Mouse (Mus musculus) mesoderm, embryonic 11.5 days (tissue): ENCODE measurements around the gene Yap1.

Source experiments
- DNase-seq: peaks from one replicate; pipeline ENCODE4 v3.0.0-alpha.2; 2012; ENCODE audit warnings: low read depth, low spot score

Gene Yap1

DNA sequence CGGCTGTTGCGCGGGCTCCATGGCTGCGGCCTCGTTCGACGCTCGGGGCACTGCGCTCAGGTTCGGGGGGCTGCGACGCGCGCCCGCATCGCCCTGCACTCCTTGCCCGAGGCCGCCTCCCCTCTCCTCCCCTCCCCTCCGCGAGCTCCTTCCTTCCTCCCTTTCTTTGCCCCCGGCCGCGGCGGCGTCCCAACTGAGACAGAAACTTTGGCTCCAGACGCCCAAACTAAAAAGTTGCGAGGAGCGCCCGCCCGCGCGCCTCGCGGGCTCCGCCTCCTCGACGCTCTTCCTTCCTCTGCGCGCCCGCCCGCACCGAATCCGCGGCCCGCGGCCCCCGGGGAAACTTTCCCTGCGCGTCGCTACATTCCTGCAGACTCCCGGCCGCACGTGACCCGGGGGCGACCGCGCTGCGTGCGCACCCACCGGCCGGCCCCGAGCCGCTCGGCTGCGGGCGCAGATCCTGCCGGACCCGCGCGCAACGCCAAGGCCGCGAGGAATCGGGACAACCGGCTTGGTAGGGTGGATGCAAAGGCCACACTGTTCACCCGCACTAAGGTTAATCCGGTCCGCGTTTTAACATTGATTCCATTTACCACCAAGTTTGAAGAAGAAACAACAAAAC, at the start of gene Yap1:
Yap1 (minus strand) TSS at position 227 of the 622 bp plus-strand sequence.
- DNase-seq, result peak; percentile 96

DNA sequence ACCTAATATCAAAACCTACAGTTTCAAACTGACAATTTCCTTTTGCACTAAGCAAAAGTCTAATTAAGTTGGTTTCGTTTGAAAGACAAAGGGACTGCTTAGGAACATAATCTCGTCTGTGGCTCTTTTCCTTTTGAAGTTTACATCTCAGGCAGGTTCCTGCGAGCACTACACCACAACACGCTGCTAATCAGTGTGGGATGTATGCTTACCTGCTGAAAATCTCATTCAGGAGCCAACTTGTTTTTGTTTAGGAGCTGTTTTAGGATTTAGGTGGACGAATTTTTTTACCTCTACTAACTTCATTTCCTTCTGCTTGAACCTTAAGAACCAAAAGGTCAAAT, 38.6 kb upstream of the Yap1 start:
- DNase-seq, result no peak

DNA sequence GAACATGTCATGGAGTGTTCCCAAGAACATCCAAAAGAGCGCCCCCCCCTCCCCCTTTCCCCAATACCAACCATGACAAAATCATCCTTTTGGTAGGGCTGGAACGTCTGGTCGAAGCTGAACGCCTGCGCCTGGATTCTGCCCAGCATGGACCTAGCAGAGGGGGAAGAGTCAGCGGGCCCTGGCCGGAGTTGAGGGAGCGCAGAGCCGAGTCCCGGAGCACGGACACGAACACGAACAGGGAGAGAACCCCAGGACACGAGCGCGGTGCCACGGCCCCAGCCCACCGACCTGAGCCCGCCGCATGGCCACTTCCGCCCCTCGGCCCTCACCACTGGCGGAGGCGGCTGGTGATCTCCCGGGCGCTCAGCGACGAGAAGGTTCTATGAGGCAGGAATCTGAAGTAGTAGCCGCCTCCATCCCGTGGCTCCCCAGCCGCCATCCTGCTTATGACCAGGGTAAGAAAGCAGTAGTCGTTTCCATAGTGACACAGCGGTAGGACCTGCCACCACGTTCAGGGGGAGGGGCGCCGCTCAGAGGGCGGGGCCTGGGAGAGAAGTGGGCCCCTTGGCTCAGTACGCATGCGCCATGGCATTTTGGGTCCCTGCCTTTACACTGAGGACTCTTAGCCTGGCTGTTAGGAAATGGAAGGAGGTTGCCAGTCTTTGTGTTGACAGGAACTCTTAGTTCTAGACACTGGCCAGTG, 38.1 kb upstream of the Yap1 start, which contains the start of gene Cfap300:
Cfap300 (minus strand) TSS at position 486 of the 706 bp plus-strand sequence.
- peak; percentile 97 for DNase-seq

DNA sequence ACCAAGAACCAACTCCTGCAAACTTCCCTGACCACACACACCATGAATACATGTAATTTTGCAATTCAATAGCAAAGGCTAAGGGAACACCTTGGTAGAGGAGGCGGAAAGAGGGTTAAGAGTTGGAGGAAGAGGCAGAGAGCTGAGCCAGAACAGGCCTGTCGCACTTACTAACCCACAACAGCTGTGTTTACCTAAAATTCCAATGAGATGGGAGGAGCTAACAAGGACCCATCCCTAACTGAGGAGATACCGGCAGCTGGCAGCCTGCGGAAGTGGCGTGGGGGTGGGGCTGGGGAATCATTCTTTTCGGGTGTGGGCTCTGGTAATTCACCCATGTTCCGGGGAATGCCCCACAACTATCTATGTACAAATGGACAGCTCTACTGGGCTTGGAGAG, 31.1 kb upstream of the Yap1 start:
- DNase-seq, result peak; percentile 26

DNA sequence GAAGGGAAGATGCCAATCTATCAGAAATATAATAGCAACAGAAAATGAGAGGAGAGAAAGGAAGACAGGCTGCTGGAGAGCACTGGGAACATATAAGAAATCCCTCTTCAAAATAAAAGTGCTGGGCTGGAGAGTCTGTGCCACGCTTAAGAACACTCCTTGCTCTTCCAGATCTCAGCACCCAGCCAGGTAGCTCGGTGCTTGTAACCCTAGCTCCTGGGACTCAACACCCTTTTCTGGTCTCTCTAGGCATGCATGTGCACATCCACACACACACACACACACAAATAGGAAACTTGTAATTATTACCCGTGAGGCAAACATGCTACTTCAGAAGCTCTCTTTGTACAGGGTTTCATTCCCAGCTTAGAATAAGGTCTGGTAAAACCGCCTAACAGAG, 30.7 kb upstream of the Yap1 start:
- DNase-seq, result no peak

DNA sequence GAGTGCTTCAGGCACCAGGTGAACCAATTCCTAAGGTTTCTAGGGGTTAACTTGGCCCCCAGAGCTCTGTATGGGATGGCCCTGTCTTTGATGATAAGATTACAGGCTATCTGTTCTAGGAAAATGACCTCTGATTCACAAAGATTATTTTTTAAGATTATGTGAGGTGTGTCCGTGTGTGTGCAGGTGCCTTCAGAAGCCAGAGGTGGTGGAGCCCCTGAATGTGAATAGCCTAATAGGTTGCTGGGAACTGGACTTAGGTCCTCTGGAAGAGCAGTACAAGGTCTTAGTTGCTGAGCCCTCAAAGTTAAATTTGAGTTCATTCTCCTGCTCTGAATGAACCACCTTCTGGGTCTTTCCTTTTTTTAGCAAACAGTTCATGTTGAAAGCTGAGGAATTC, 29.7 kb upstream of the Yap1 start:
- DNase-seq, result no peak

DNA sequence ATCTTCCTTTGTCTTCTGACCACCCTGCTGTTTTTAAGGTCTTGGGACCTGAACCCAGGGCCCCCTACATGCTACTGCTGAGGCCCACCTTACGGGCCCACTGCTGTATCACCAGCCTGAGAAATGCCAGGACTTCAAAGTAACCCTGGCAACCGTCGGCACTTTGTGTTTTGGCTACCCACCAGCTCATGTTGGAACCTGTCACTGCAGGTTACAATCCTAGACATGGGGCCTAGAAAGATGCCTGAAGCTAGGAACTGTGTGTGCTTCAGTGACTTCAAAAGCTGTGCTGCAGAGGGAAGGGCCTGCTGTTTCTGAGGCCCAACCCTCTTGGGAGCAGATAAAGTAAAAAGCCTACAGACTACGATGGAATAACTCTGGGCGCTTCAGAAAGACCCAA, 28.5 kb upstream of the Yap1 start:
- DNase-seq, result peak; percentile 12

DNA sequence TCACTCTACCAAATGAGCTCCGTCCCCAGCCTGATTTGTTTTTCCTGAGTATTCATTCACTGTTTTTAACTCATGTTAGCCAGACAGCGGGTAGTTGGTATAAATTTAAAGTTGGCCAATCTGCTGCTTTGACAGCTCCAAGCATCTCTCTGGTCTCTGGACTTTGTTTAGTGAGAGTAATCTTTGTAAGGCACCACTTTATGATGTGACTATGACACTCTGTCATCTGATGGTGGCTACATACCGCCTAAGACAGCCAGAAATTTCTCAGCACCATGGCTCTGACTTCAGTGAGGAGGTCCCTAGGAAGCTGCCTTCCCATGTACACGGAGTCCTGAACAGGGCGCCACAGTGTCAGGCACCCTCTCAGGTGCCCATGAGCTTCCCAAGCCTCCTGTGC, 14.2 kb upstream of the Yap1 start:
- no peak for DNase-seq

DNA sequence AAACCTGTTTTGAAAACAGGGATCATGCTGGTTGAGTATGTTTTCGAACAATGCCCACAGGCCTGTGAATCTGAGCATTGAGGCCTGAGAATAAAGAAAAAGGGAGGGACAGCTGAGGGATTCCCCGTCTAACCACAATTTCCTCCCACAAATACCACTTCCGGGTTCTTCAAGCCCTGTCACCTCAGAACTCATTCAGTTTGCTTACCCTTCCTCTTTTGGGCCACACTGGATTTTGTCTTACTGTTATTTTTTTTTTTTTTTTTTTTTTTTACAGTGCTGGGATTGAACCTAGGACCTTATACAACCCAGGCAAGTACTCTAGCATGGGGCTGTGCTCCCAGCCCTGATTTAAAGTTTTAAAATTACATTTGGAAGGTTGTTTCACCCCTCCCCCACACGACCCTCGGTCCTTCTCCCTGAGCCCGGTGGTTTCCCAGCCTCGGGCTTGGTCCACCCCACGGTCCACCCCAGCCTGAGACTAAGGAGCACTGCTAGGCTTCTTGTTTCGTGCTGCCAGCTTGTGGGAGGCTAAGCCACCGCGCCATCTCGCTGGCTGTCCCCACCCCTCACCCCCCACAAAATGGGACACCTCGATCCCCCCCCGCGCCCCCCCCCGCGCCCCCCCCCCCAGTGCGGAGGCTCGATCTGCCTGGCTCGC, 13.0 kb upstream of the Yap1 start:
- DNase-seq, result no peak

DNA sequence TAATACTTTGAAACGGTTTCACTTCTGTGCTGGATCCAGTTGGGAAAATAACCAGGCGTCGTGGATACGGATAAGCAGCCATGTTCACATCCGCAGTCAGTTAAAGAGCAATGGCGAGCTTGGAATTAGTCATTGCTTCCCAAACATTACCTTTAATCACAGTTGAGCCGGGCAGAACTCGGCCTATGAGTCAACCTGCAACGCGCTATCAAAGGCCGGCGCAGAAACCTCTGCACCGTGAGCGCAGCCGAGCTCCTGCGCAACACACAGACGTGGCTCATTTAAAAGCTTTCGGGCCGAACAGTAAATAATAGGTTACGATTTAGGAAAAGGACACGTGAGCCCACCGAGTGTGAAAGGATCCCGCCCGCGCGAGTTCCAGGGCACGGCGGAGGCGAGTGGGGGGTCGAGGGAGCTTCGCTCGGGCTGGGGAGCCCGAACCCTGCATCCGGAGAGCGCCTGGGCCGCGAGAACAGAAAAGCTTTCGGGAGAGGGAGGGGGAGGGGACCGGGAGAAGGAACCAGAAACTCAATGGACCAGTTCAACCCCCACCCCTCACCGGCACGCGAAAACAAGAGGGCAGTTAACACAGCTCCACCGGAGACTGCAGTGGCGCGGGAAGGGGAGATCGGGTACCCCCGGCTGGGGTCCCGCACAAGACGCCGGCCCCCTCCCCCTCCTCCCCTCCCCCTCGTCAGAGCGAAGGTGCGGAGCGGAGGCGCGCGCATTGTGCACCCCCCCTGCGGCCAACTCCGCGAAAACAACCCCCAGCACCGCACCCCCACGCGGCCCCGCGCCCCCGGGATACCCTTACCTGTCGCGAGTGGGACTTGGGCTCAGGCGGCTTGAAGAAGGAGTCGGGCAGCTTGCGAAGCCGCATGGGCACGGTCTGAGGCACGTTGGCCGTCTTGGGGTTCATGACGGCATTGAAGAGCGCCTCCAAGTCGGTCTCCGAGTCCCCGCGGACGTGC, 810 bp downstream of the Yap1 start:
- DNase-seq, result peak; percentile 73

DNA sequence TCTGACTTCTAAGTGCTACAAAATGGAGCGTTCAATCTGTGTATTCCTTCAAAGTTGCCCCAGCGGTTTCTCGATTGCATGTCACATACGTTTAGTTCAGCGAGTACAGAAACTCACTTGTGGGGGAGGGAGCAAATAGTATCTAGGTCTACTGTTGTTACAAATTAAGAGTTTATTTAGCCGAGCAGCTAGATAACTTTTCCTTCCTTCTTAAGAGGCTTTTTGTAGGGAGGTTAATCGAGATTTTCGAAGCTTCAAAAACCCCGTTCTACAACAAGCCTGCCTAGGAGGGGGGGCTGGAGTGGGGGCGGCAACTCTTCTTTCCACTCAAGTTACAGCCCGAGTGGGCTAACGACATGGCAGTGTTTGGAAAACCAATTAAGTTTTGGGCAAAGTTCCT, 1.6 kb downstream of the Yap1 start:
- no peak for DNase-seq

DNA sequence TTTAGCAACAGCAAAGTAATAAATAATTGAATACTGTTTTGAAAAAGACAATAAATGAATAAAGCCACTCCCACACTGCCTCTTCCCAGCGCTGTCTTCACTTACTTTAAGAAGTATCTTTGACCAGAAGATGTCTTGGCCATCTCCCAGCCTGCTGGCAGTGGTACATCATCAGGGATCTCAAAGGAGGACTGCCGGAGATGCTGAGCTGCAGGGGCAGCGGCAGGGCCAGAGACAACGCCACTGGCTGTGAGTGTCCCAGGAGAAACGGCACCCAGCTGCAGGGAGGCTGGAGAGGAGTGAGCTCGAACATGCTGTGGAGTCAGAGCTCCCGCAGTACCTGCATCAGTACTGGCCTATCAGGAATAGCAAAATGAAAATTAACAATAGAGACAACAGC, 3.0 kb downstream of the Yap1 start:
- DNase-seq, result no peak

DNA sequence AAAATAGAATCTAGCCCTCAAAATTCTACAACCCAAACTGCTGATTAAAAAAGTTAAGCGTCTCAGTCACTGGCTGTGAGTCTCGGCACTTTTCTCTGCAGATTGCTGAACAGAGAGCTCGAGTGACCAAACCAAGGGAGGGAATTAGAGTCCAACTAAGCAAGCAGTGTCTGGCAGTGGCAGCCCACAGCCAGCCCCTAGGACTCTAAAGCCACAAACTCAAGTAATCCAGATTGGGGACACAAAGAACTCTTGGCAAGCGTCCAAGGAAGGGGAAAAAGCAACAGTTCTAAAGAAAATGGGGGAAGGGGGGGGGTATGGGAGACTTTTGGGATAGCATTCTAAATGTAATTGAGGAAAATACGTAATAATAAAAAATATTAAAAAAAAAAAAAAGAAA, 10.1 kb downstream of the Yap1 start:
- no peak for DNase-seq

DNA sequence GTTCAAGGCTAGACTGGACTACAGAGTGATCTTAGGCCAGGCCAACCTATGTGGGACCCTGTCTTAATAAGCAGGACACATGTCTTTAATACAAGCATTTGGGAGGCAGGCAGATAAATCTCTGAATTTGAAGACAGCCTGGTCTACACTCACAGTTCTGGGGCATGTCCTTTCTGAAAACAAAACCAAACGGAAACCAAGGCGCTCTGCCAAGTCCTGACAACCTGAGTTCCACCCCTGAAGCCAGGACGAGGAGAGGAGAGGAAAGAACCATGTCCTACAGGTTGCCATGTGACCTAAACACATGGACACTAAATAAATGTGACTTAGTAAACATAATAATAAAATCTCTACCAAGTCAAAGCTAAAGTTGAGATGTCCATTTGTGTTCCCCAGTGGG, 11.7 kb downstream of the Yap1 start:
- no peak for DNase-seq

DNA sequence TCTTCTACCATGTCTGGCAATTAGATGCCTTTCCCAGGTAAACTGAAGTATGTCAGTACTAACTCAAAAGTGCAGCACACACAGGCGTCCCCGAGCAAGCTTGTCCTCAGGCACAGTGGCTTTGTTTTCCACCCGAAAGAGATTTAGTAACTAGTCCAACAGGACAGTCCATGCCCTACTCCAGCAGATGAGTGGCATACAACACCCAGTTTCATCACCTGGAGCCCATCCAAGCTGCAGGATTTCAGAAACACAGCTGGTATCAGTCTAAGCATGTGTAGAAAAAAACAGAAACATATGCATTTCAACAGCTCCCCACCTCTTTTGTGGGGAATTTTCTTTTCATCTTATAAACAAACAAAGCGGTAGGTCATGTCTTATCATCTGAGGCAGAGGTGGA, 13.5 kb downstream of the Yap1 start:
- no peak for DNase-seq

DNA sequence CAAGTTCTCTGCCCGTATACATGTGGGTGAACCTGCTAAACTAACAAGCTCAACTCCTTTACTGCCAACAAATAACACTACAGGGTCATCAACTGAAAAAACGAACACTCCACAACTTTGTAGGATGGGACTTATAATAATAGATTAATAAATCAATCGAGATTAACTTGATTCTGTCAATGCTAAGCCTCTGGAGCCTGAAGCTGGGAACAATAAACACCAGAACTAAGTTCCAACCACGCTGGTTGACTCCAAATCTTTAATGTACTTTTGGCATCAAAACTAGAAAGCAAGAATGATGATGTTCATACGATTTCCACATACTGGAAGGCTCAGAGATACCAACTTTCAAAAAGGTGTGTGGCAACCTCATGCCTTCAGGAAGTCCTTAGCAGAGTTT, 17.3 kb downstream of the Yap1 start:
- no peak for DNase-seq

DNA sequence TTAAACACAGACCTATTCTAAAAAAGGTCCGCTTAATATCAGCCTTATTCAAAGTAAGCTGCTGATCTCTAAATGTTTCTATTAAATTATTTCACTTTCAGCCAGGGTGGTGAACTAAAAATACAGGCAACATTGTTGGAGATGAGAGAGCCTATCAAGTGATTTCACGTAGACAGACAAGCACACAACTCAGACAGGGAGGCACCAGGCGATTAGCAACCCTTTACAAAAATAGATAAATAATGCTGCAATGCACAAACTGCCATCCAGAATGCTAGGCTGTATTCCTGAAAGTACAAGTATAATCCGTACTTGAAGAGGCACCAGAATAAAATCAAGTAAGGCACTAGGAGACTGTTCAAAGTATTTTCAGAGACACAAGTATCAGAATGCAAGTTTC, 20.1 kb downstream of the Yap1 start:
- DNase-seq, result no peak

DNA sequence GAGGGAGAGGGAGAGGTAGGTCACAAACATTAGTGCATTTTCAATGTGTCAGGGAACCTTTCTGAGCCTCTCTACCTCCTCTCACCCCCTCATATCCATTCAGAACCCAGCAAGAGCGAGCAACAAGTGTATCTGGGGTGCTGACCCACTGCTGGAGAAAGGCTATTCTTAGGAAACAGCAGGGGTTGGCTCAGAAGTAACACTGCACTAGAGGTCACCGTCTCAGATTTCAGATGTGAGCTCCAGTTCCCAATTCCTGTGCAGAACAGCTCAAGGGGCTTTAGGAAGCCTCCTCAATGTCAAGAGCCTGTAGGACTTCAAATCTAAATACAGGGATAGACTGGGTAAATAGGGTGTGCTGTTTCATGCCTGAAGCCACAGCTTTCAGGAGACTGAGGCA, 20.7 kb downstream of the Yap1 start:
- no peak for DNase-seq

DNA sequence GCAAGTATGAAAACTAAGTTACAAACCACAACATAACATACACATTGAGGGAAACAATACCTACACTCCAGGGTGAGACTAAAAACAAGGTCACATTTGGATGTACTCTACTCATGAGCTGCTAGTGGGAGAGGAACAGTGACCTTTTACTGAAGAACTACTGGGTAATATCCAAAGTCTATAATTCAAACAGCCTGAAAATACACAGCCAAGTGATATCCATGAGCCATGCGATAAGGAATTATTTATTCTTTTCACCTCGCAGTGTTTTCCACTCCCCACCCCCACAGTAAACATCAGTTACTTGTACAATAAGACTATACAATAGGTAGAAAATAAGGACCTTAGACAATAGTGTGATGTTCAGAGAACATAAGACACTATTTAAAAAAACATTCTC, 24.2 kb downstream of the Yap1 start:
- no peak for DNase-seq

DNA sequence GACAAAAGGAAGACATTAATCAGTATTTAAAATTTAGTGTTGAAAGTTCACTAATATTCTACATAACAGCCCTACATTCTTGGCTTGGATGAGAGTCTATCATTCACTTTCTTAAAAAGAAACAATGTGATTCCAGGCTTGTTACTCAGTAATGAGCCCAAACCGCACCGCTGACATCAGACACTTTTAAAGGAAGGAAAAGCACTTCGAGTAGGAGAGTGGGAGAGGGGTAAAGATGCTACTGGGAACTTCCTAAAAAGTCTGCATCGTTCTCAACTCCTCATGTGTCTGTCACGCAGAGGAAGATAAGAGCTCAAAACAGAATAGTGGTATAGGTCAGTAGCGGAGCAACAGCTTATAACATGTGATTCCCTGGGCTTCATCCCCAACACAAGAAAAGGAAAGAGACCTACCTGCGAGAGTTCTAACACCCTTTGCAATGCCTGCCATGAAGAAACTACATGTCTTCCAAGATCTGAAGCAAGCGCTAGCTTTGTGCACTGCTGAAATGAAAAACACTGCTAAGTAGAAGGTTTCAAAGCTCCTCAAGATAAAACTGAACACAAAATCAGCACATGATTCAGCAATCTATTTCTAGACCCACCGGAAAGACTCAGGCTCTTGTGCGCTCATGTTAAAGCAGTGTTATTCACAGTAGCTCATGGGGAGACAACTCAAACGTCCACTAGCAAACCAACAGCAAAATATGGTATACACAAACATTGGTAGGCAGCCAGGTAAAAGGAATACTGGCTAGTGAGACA, 25.1 kb downstream of the Yap1 start:
- DNase-seq, result no peak

DNA sequence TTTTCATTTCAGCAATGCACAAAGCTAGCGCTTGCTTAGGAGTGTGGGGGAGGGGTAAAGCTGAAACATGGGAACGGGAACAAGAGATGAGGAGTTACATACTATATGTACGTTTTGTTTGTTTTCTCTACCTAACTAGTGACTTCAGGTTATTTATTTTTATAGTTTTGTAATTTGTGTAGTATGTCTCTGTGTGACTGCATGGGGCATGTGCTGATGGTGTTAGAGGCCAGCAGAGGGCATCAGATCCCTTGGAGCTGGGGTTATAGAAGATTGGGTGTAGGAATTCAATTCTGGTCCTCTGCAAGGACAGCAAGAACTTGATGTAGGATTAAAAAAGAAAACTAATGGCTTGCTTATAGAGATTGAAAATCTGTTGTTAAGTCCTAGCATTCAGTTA, 25.9 kb downstream of the Yap1 start:
- DNase-seq, result no peak
